Mouse (Mus musculus): ENCODE measurements around the gene Fgd5. TPM values are rescaled to one million over a fixed set of nuclear protein-coding genes. Genes with fewer than 3 reads are reported as not detected.

Fgd5 gene
- polyA plus RNA-seq, 1 experiment from 2014 or later, result 14.7 TPM

DNA sequence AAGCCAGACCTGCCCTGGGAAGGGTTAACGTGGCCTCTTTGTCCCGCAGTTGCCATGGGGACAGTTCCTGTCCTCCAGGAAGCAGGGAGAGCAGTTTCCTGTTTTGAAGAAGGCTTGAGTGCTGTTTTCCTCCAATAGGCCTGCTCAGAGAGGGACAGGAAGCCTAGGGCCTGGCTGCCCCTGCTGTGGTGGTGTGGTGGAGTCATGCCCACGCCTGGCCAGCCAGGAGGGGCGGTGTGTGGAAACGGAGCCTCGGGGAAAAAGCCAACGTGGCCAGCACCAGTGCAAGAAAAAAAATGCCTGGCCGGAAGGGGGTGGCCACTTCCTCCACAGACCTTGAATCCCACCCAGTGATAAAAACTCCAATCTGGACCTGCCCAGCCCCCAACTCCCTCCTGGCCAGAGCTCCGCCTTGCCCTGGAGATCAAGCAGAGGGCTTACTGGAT, 6.5 kb upstream of the Fgd5 start:
- Histone ChIP-seq H3K4me3 (ENCODE audit: low read length) (no peak overlapping the region), H3K4me1 (ENCODE audit: control insufficient read depth, insufficient read depth, low read depth, low read length) (no peaks in the 10 kb centered on the region), H3K27me3 (replicated peaks; ENCODE audit: control insufficient read depth, insufficient read depth, low read length) (no peaks in the 10 kb centered on the region), H3K4me2 (ENCODE audit: low read length) (no peak overlapping the region), H3K36me3 (ENCODE audit: control insufficient read depth, insufficient read depth, low read length) (no peaks in the 10 kb centered on the region), H3K9ac (ENCODE audit: low read depth, low read length) (no peak overlapping the region), H3K9me3 (ENCODE audit: control insufficient read depth, low read length) (no peaks in the 10 kb centered on the region), H3K27ac (ENCODE audit: low read depth, low read length) (no peak overlapping the region; the same call in 1 of the 2 replicates)
- ATAC-seq, result peak; percentile 77
- WGBS, result 48% methylated on average over 9 of the region's 9 CpGs

DNA sequence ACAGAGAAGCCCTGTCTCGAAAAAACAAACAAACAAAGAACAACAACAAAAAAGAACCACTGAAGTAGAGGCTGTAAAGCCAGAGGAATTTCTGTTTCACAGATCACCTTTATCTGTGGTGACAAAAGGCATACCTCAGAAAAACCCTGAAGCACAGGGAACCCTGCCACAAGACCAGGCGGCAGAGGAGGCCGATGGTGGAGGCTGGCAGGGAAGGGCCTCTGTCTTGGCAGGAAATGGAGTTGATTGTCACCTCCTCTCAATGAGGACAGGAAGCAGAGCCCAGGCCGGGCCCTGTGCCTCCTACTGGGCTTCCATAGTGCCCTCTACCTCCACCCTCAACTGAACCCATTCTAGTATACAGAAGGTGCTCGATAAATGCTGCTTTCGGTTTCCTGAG, 4.7 kb upstream of the Fgd5 start:
- WGBS, result 79% methylated on average over 6 of the region's 6 CpGs
- H3K27ac ChIP-seq (ENCODE audit: low read depth, low read length), result no peak overlapping the region
- H3K27me3 ChIP-seq (replicated peaks; ENCODE audit: control insufficient read depth, insufficient read depth, low read length), result no peaks in the 10 kb centered on the region
- H3K36me3 ChIP-seq (ENCODE audit: control insufficient read depth, insufficient read depth, low read length), result no peaks in the 10 kb centered on the region
- no peak overlapping the region for H3K4me2 ChIP-seq (ENCODE audit: low read length)
- peaks cover 6% of the 10 kb centered on the region for H3K4me1 ChIP-seq (ENCODE audit: control insufficient read depth, insufficient read depth, low read depth, low read length)
- H3K9ac ChIP-seq (ENCODE audit: low read depth, low read length), result no peak overlapping the region
- no peaks in the 10 kb centered on the region for H3K9me3 ChIP-seq (ENCODE audit: control insufficient read depth, low read length)
- ATAC-seq, result no peak
- H3K4me3 ChIP-seq (ENCODE audit: low read length), result no peak overlapping the region

DNA sequence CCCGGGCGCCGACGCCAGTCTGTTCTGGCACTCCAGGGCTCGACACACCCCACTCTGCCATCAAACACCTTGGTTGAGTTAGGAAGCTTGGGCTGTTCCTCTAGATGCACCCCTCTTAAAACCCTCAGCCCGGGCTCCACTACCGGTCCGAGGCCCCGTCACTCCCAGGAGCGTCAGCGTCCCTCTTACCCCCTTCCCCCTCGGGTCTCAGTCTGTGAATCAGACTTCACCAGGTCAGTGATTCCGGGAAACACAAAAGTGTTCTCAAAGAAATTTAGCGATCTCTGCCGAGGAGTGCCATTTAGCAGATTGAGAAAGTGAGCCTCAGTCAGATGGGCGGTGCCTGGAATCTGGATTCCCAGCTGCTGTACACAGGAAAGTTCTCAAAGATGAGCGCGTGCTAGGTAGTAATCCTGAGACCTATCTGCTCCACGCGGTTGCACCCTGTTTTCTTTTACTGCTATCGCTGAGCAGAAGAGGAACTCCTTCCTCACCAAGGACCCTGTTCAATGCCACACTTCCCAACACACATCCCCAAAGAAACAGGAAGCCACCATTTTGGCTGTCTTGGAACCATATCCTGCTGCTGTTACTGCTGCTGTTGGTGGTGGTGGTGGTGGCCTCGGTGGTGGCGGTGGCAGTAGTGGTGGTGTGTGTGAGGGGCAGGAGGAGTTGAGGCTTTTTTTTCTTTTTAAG, 771 bp downstream of the Fgd5 start:
- Histone ChIP-seq H3K4me2 (ENCODE audit: low read length) (peak overlapping the region; percentile 99), H3K9me3 (ENCODE audit: control insufficient read depth, low read length) (no peaks in the 10 kb centered on the region), H3K27ac (ENCODE audit: low read depth, low read length) (peak overlapping the region; percentile 47; the same call in 1 of the 2 replicates), H3K27me3 (replicated peaks; ENCODE audit: control insufficient read depth, insufficient read depth, low read length) (no peaks in the 10 kb centered on the region), H3K4me1 (ENCODE audit: control insufficient read depth, insufficient read depth, low read depth, low read length) (peaks cover 15% of the 10 kb centered on the region), H3K9ac (ENCODE audit: low read depth, low read length) (peak overlapping the region; percentile 78), H3K36me3 (ENCODE audit: control insufficient read depth, insufficient read depth, low read length) (no peaks in the 10 kb centered on the region), H3K4me3 (ENCODE audit: low read length) (peak overlapping the region; percentile 69)
- ATAC-seq, result peak; percentile 35; the same call in 1 of the 2 replicates
- WGBS, result 11% methylated on average over 23 of the region's 23 CpGs

DNA sequence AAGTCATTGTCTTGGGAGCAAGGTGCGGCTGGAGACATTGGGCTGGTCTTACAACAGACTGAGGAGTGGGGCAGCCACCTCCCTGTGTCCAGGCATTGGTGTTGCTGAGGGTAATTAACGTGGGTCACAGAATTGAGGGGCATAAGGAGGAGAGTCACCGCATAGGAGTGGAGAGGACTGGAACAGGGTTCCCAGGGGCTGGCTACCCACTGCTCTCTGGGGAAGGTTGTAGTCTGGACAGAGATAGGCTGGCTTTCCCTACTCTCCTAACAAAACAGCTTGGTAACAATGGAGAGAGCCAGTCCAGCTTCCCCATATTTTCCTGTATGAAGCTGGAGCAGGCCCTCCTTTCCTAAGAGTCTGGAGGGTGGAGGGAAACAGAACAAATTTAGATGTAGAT, 1.3 kb downstream of the Fgd5 start:
- Histone ChIP-seq H3K9ac (ENCODE audit: low read depth, low read length) (no peak overlapping the region), H3K4me3 (ENCODE audit: low read length) (peak overlapping the region; percentile 69), H3K4me2 (ENCODE audit: low read length) (peak overlapping the region; percentile 99), H3K27ac (ENCODE audit: low read depth, low read length) (peak overlapping the region; percentile 12; the same call in 1 of the 2 replicates), H3K9me3 (ENCODE audit: control insufficient read depth, low read length) (no peaks in the 10 kb centered on the region), H3K36me3 (ENCODE audit: control insufficient read depth, insufficient read depth, low read length) (no peaks in the 10 kb centered on the region), H3K4me1 (ENCODE audit: control insufficient read depth, insufficient read depth, low read depth, low read length) (peaks cover 15% of the 10 kb centered on the region), H3K27me3 (replicated peaks; ENCODE audit: control insufficient read depth, insufficient read depth, low read length) (no peaks in the 10 kb centered on the region)
- WGBS, result 66% methylated on average over 3 of the region's 3 CpGs
- no peak for ATAC-seq

DNA sequence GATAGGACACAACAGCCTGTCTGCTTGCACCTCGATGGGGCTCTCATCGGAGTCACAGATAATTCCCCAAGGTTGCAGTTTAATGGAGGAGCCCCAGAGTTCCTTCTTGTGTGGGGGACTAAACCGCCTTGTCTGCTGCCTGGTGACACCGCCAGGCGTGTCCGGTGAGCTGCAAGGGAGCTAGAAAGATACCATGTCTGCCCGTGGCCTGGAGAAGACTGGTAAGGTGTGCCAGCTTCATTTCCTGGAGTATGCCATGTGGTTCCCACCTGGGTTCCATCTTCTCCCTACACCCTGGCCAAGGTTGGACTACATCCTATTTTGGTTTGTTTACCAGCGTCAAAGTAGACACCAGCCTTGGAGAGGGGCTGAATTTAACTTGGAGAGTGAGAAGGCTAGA, 11.4 kb downstream of the Fgd5 start:
- H3K9ac ChIP-seq (ENCODE audit: low read depth, low read length), result no peak overlapping the region
- H3K4me3 ChIP-seq (ENCODE audit: low read length), result no peak overlapping the region
- no peaks in the 10 kb centered on the region for H3K9me3 ChIP-seq (ENCODE audit: control insufficient read depth, low read length)
- no peak overlapping the region for H3K4me2 ChIP-seq (ENCODE audit: low read length)
- H3K4me1 ChIP-seq (ENCODE audit: control insufficient read depth, insufficient read depth, low read depth, low read length), result no peaks in the 10 kb centered on the region
- H3K36me3 ChIP-seq (ENCODE audit: control insufficient read depth, insufficient read depth, low read length), result no peaks in the 10 kb centered on the region
- H3K27me3 ChIP-seq (replicated peaks; ENCODE audit: control insufficient read depth, insufficient read depth, low read length), result no peaks in the 10 kb centered on the region
- no peak overlapping the region for H3K27ac ChIP-seq (ENCODE audit: low read depth, low read length)
- ATAC-seq, result no peak
- 89% methylated on average over 8 of the region's 8 CpGs for WGBS

DNA sequence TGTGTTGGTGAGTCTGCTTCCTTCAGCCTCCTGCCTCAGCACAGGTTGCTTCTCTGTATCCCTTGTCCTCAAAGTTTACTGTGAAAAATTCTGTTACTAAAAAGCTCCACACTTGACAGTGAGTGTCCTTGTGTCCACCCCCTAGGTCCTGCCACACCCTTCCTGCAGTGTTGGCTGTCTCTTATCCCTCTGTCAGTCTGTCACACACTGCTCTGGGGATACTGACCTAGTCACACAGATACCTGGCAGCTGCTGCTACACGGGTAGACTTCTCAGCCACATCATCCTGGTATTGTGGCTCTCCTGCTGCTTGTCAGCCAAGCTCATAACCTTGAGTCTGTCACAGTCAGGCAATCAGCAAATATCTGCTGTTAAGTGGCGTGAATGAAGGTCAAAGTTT, 14.1 kb downstream of the Fgd5 start:
- H3K9ac ChIP-seq (ENCODE audit: low read depth, low read length), result no peak overlapping the region
- no peaks in the 10 kb centered on the region for H3K9me3 ChIP-seq (ENCODE audit: control insufficient read depth, low read length)
- no peak overlapping the region for H3K4me2 ChIP-seq (ENCODE audit: low read length)
- no peaks in the 10 kb centered on the region for H3K27me3 ChIP-seq (replicated peaks; ENCODE audit: control insufficient read depth, insufficient read depth, low read length)
- whole genome bisulfite sequencing, result 78% methylated on average over 2 of the region's 2 CpGs
- H3K4me3 ChIP-seq (ENCODE audit: low read length), result no peak overlapping the region
- ATAC-seq, result no peak
- no peak overlapping the region for H3K27ac ChIP-seq (ENCODE audit: low read depth, low read length)
- no peaks in the 10 kb centered on the region for H3K36me3 ChIP-seq (ENCODE audit: control insufficient read depth, insufficient read depth, low read length)
- 0 out of 2 replicates have a peak, but pooled peaks cover 5% of the 10 kb centered on the region for H3K4me1 ChIP-seq (ENCODE audit: control insufficient read depth, insufficient read depth, low read depth, low read length)

DNA sequence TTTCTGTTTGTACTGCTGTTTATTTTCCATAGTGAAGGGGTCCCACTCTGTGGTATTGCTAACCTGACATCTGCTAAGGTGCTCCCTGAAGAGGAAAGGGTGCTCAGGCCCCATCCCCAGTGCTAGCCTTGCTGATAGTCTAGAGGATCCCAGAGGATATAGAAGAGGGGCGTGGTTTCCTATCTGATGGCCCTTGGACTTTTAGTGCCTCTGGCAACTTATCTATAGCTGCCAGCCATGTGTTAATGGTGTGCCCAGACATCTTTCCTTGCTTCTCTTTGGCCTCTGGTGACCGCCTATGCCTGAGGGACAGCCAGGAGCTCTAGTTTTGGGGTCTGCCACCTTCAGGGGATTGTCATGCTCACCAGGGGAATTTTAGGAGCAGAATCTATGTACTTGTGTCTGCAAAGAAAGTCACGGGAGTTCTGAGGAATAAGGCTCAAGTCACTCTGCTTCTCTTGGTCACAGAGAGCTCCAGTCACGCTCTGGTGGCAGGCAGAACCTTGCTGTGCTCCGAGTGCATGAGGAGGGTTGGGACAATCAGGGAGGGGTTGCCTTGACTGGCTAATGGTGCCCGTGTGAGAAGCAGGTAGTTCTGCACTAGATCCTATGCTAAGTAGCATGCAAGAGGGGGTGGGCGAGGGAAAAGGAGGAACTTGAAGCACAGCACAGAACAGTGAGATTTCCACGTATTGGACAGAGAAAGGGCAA, 15.3 kb downstream of the Fgd5 start:
- WGBS, result 70% methylated on average over 8 of the region's 8 CpGs
- Histone ChIP-seq H3K9ac (ENCODE audit: low read depth, low read length) (no peak overlapping the region), H3K27ac (ENCODE audit: low read depth, low read length) (no peak overlapping the region), H3K4me2 (ENCODE audit: low read length) (no peak overlapping the region), H3K27me3 (replicated peaks; ENCODE audit: control insufficient read depth, insufficient read depth, low read length) (no peaks in the 10 kb centered on the region), H3K4me1 (ENCODE audit: control insufficient read depth, insufficient read depth, low read depth, low read length) (0 out of 2 replicates have a peak, but pooled peaks cover 5% of the 10 kb centered on the region), H3K36me3 (ENCODE audit: control insufficient read depth, insufficient read depth, low read length) (no peaks in the 10 kb centered on the region), H3K9me3 (ENCODE audit: control insufficient read depth, low read length) (no peaks in the 10 kb centered on the region), H3K4me3 (ENCODE audit: low read length) (no peak overlapping the region)
- ATAC-seq, result no peak

DNA sequence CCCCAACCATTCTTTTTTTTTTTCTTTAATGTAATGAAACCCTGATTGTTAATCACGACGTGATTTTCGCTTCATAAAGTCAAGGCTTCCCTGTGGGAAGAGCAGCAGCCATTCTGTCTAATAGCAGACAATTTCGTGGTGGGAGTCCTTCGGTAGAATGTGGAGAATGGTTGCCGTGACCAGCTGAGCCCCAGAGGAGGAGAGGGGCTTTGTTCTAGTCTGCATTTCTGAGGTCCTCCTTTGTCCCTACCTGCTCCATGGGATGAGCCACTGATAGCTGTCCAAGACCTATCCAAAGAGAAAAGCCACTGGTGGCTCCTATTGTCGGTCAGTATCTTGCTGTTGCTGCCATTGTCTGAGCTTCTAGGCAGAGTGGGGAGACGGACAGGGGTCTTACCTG, 17.4 kb downstream of the Fgd5 start:
- WGBS, result 34% methylated on average over 8 of the region's 8 CpGs
- Histone ChIP-seq H3K36me3 (ENCODE audit: control insufficient read depth, insufficient read depth, low read length) (no peaks in the 10 kb centered on the region), H3K27ac (ENCODE audit: low read depth, low read length) (peak overlapping the region; percentile 66), H3K9me3 (ENCODE audit: control insufficient read depth, low read length) (no peaks in the 10 kb centered on the region), H3K4me2 (ENCODE audit: low read length) (peak overlapping the region; percentile 22), H3K4me3 (ENCODE audit: low read length) (peak overlapping the region; percentile 17; the same call in 1 of the 2 replicates), H3K9ac (ENCODE audit: low read depth, low read length) (peak overlapping the region; percentile 44; the same call in 1 of the 2 replicates), H3K4me1 (ENCODE audit: control insufficient read depth, insufficient read depth, low read depth, low read length) (0 out of 2 replicates have a peak, but pooled peaks cover 5% of the 10 kb centered on the region), H3K27me3 (replicated peaks; ENCODE audit: control insufficient read depth, insufficient read depth, low read length) (no peaks in the 10 kb centered on the region)
- ATAC-seq, result no peak; the same call in 1 of the 2 replicates

DNA sequence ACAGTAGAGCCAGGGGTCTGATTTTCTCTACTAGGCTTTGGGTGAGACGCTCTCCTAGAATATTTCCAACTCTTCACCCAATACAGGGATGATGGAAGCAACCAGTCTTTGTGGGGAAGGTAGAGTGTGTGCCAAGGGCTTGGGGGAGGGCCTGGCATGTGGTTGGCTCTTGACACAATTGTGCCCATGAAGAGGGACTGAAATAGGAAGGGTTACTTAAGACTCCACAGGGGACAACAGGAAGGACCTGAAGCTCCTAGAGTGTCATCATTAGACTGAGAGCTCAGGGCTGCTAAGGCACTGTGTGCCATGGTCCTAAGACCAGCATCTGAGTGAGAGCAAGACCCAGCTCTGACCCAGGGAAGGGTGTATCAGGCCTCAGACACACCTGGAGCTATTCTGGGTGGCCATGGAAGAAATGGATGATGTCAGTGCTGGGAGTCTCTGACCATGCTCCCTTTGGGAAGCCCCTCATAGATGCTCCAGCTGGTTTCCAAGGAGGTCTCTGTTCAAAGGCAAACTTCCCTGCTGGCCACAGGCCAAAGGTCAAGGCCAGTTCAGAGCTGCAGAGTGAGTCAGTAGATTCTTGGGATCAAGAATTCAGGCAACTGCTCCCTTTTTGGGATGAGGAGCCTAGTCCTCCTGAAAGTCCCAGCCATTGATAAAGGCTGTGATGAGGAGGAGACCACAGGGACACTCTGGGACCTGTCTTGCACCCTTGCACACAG, 24.0 kb downstream of the Fgd5 start:
- no peaks in the 10 kb centered on the region for H3K9me3 ChIP-seq (ENCODE audit: control insufficient read depth, low read length)
- peaks cover 9% of the 10 kb centered on the region for H3K4me1 ChIP-seq (ENCODE audit: control insufficient read depth, insufficient read depth, low read depth, low read length)
- H3K36me3 ChIP-seq (ENCODE audit: control insufficient read depth, insufficient read depth, low read length), result no peaks in the 10 kb centered on the region
- H3K4me3 ChIP-seq (ENCODE audit: low read length), result no peak overlapping the region
- H3K4me2 ChIP-seq (ENCODE audit: low read length), result no peak overlapping the region
- 93% methylated on average over 1 of the region's 1 CpGs for WGBS
- H3K27ac ChIP-seq (ENCODE audit: low read depth, low read length), result no peak overlapping the region
- no peaks in the 10 kb centered on the region for H3K27me3 ChIP-seq (replicated peaks; ENCODE audit: control insufficient read depth, insufficient read depth, low read length)
- no peak for ATAC-seq
- H3K9ac ChIP-seq (ENCODE audit: low read depth, low read length), result no peak overlapping the region
